Mouse (Mus musculus) liver, embryonic 13.5 days (tissue): ENCODE measurements at regions not wholly inside any gene's neighbourhood (a gene's known extent, or its start where the extent isn't known, plus 50 kb on each side); places are given as distances from the start of the nearest gene placed in this dataset.
A peak's percentile ranks its signal among the peaks of the same experiment; 100 is the strongest.

Experiments used
- ATAC-seq: fragments of 200-750 bp; cut with Nextera tagmentation; 2 replicates; pipeline ENCODE4 v1.8.0; 2017; ENCODE audit warnings: low read depth, mild to moderate bottlenecking, moderate number of reproducible peaks, moderate library complexity
- DNase-seq: peaks from one replicate; pipeline ENCODE4 v3.0.0; 2022
- H3K27ac ChIP-seq: fragments of 300-500 bp; sonication (generic); 2 replicates; pipeline ENCODE4 v1.5.1; 2015; ENCODE audit warnings: moderate library complexity, mild to moderate bottlenecking, inconsistent platforms
- H3K27me3 ChIP-seq: fragments of 300-500 bp; sonication (generic); 2 replicates; pipeline ENCODE4 v1.6.1; 2015; ENCODE audit warnings: mild to moderate bottlenecking, inconsistent platforms
- H3K36me3 ChIP-seq: fragments of 300-500 bp; sonication (generic); 2 replicates; pipeline ENCODE4 v1.6.1; 2015; ENCODE audit warnings: mild to moderate bottlenecking, inconsistent platforms
- H3K4me1 ChIP-seq: fragments of 300-500 bp; sonication (generic); replicated peaks from 2 replicates; pipeline ENCODE4 v1.6.1; 2015; ENCODE audit warnings: inconsistent platforms
- H3K4me2 ChIP-seq: fragments of 300-500 bp; sonication (generic); 2 replicates; pipeline ENCODE4 v1.6.1; 2015; ENCODE audit warnings: inconsistent platforms, mild to moderate bottlenecking, moderate library complexity
- H3K4me3 ChIP-seq: fragments of 300-500 bp; sonication (generic); replicated peaks from 2 replicates; pipeline ENCODE4 v1.5.1; 2015; ENCODE audit warnings: mild to moderate bottlenecking, inconsistent platforms
- H3K9ac ChIP-seq: fragments of 300-500 bp; sonication (generic); 2 replicates; pipeline ENCODE4 v1.6.1; 2015; ENCODE audit warnings: mild to moderate bottlenecking, inconsistent platforms
- H3K9me3 ChIP-seq: fragments of 300-500 bp; sonication (generic); replicated peaks from 2 replicates; pipeline ENCODE4 v1.6.1; 2016; ENCODE audit warnings: inconsistent platforms
- WGBS: fragments of 180-500 bp; shearing (Covaris S2); methylation state at CpG from one replicate; pipeline ENCODE4 v1.1.7; 2015; ENCODE audit not compliant: insufficient replicate concordance; 5-methylcytosine and 5-hydroxymethylcytosine counted together

DNA sequence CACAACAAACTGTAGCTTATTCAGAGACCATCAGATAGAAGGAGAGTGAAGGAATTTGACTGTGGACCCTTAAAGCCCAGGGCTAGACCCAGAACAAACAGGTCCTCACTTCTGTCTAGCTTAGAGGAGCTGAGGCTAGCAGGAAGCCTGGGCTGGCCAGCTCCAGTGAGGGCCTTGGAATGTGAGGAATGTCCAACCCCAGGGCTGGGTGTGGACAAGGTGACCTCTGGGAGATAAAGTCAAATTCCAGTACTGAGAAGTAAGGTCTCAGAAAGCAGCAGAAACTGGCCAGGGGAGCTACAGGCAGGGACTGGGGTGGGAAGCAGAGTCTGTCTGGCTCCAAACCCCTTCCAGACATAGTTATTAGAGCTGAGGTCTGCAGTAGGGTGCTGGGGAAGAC, 51.0 kb upstream of the Ssbp3 start:
- Histone ChIP-seq H3K9ac (no peak overlapping the region), H3K4me2 (no peak overlapping the region), H3K4me1 (peaks cover 33% of the 10 kb centered on the region), H3K9me3 (no peaks in the 10 kb centered on the region), H3K4me3 (no peak overlapping the region), H3K27me3 (peaks cover 21% of the 10 kb centered on the region), H3K36me3 (no peaks in the 10 kb centered on the region), H3K27ac (no peak overlapping the region)
- ATAC-seq = no peak
- no peak for DNase-seq

DNA sequence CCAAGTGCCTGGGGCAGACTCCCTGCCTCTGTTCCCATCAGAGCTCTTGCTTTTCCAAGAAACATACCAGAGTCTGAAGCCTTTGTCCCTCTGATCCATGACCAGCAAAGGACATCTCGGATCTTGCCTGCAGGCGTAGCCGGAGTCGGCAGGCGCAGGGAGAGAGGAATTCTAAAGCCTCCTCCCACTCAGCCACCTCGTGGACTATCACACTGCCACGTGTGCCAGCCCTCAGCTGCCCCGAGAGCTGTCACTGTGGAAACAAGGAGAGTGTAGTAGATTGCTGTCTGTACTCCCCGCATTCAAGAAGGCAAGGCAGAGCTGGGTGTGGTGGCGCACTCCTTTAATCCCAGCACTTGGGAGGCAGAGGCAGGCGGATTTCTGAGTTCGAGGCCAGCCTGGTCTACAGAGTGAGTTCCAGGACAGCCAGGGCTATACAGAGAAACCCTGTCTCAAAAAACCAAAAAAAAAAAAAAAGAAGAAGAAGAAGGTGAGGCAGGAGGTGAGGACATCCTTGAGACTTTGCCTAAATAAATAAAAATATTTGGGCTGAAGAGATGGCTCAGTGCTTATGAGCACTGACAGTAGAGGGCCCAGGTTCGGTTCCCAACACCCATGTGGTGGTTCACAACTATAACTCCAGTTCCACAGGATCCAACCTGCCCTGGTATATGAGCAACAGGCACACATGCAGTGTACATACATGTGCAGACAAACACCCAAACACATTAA, 52.0 kb upstream of the Ssbp3 start:
- Histone ChIP-seq H3K27me3 (peaks cover 21% of the 10 kb centered on the region), H3K9ac (no peak overlapping the region), H3K27ac (no peak overlapping the region), H3K36me3 (no peaks in the 10 kb centered on the region), H3K4me2 (no peak overlapping the region), H3K4me1 (peaks cover 40% of the 10 kb centered on the region), H3K9me3 (no peaks in the 10 kb centered on the region), H3K4me3 (no peak overlapping the region)
- WGBS = 72% methylated on average over 13 of the region's 13 CpGs
- ATAC-seq (no peak), DNase-seq (no peak)

- Histone ChIP-seq H3K4me1 (peaks cover 29% of the 10 kb centered on the region), H3K27me3 (peaks cover 14% of the 10 kb centered on the region), H3K9me3 (no peaks in the 10 kb centered on the region), H3K4me2 (no peak overlapping the region), H3K36me3 (no peaks in the 10 kb centered on the region), H3K27ac (no peak overlapping the region), H3K9ac (no peak overlapping the region), H3K4me3 (no peak overlapping the region)
- no peak for DNase-seq
- 38% methylated on average over 19 of the region's 19 CpGs for WGBS
- ATAC-seq = no peak
Measured at GRCm38 (mm10) chr4:106855771-106856170, 51.0 kb upstream of the Acot11 start.

DNA sequence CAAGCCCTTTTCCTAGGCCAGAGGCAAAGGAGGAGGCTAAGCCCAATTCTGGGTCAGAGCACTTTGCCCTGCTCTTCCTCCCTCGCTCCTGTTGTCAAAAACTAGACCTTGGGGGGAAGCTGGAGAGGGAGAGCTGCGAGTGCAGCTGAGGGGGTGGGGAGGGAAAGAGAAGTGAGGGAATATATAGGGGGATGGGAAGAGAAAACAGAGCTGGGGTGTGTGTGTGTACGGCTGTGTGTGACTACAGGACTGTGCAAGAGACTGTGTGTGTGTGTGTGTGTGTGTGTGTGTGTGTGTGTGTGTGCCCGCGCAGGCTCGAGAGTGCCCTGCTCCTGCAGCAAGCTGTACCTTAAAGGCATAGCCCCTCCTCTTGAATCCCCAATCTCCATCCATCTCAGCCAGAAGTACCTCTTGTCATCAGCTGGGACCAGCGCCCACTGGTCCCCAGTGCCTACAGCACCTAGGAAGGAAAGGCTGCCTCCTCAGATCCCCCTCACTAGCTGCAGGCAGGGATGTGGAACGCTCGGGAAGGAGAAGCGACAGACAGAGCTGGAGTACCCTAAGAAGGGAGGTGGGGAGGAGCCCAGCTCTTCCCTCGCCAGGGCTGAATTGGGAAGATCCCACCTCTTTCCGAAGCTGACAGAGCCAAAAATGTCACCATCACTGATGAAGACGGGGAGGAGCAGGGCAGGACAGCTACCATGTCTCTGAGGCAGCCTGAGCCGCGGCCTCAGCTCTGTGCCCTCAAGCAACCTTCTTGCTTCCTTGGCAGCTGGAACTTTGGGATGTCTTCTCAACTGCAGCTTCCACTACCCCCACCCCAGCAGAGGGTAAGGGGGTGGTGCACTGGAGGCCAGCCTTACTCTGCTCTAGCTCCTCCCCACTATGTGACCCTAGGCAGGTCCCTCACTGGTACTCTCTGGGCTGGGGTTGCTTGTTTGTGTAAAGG, 49.8 kb upstream of the Acot11 start:
- Histone ChIP-seq H3K9me3 (no peaks in the 10 kb centered on the region), H3K27ac (no peak overlapping the region), H3K9ac (no peak overlapping the region), H3K4me2 (peak overlapping the region; percentile 8; the same call in 1 of the 2 replicates), H3K4me1 (peaks cover 24% of the 10 kb centered on the region), H3K27me3 (peaks cover 14% of the 10 kb centered on the region), H3K4me3 (no peak overlapping the region), H3K36me3 (no peaks in the 10 kb centered on the region)
- 32% methylated on average over 14 of the region's 15 CpGs for WGBS
- DNase-seq = no peak
- peak; percentile 32; the same call in 1 of the 2 replicates for ATAC-seq
